Mouse (Mus musculus) lung, embryonic 14.5 days (tissue): Measurements from ENCODE around the gene Pgm2l1. TPM values are rescaled to one million over a fixed set of nuclear protein-coding genes. Genes with fewer than 3 reads are reported as not detected.

Experiments used
- ATAC-seq: fragments of 200-750 bp; cut with Nextera tagmentation; 2 replicates; pipeline ENCODE4 v1.8.0; 2017; ENCODE audit warnings: mild to moderate bottlenecking, moderate TSS enrichment, moderate library complexity; ENCODE audit not compliant: insufficient read depth
- DNase-seq: peaks from one replicate; pipeline ENCODE4 v3.0.0-alpha.2; 2015
- H3K27ac ChIP-seq: fragments of 300-500 bp; sonication (generic); 2 replicates; pipeline ENCODE4 v1.5.1; 2014; ENCODE audit warnings: low read depth, mild to moderate bottlenecking, moderate library complexity
- H3K27me3 ChIP-seq: fragments of 300-500 bp; sonication (generic); 2 replicates; pipeline ENCODE4 v1.6.1; 2014; ENCODE audit warnings: low read length, control low read depth; ENCODE audit not compliant: insufficient read depth
- H3K36me3 ChIP-seq: fragments of 300-500 bp; sonication (generic); 2 replicates; pipeline ENCODE4 v1.6.1; 2014; ENCODE audit warnings: control low read depth; ENCODE audit not compliant: insufficient read depth
- H3K4me1 ChIP-seq: fragments of 300-500 bp; sonication (generic); 2 replicates; pipeline ENCODE4 v1.6.1; 2014; ENCODE audit warnings: antibody characterized with exemption, control low read depth; ENCODE audit not compliant: insufficient read depth
- H3K4me2 ChIP-seq: fragments of 300-500 bp; sonication (generic); 2 replicates; pipeline ENCODE4 v1.6.1; 2014; ENCODE audit warnings: mild to moderate bottlenecking
- H3K4me3 ChIP-seq: fragments of 300-500 bp; sonication (generic); 2 replicates; pipeline ENCODE4 v1.5.1; 2014; ENCODE audit warnings: low read depth, low read length
- H3K9ac ChIP-seq: fragments of 300-500 bp; sonication (generic); 2 replicates; pipeline ENCODE4 v1.6.1; 2014
- H3K9me3 ChIP-seq: fragments of 300-500 bp; sonication (generic); 2 replicates; pipeline ENCODE4 v1.6.1; 2016; ENCODE audit warnings: low read depth, low read length, control low read depth
- CTCF ChIP-seq: IDR thresholded peaks from 2 replicates; pipeline ENCODE4 v1.5.1; 2016; ENCODE audit warnings: antibody characterized with exemption, low read depth
- WGBS: fragments of 180-500 bp; shearing (Covaris S2); extraction: QIAGEN DNeasy Blood & Tissue Kit; methylation state at CpG from one replicate; pipeline ENCODE4 v1.1.7; 2014; 5-methylcytosine and 5-hydroxymethylcytosine counted together
- polyA plus RNA-seq: library from polyadenylated mRNA; unstranded; fragments of >200 nt; fragmentation: Nextera tagmentation; extraction: Ambion mirVana; gene quantifications from 2 replicates; pipeline ENCODE4 v1.2.1, GENCODE M21; 2014

Pgm2l1 gene
- polyA plus RNA-seq, 1 experiment from 2014 or later, result 2.6 TPM

- H3K27ac ChIP-seq, result no peak overlapping the region
- no peak overlapping the region for H3K9ac ChIP-seq
- DNase-seq, result no peak
- H3K4me3 ChIP-seq, result no peak overlapping the region
- H3K36me3 ChIP-seq, result 0 out of 2 replicates have a peak, but pooled peaks cover 11% of the 10 kb centered on the region
- no peak for ATAC-seq
- 92% methylated on average over 5 of the region's 5 CpGs for WGBS
- H3K4me1 ChIP-seq, result no peaks in the 10 kb centered on the region
- no peaks in the 10 kb centered on the region for H3K27me3 ChIP-seq
- no peak for TF ChIP-seq CTCF
- no peaks in the 10 kb centered on the region for H3K9me3 ChIP-seq
- no peak overlapping the region for H3K4me2 ChIP-seq
Observed at GRCm38 (mm10) chr7:100317534-100317933, 90.3 kb downstream of the Pgm2l1 start.

DNA sequence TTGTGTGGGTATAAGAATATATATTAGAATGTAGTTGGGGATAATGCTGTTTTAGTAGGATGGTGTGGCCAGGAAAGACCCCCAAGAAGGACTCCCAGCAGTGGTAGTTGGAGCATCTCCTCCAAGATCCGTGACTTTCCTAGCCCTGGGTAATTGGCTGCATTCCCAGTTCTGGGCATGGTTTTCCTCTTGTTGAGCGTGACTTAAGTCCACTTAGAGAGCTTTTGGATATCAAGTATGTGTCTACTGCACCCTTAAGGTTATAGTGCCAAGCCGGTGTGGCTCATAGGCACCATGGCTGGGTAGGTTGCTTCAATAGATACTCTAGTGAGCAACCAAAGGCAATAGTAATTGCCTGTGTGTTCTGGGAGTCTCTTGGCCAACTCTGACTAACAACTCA lies 96.5 kb downstream of the Pgm2l1 start:
- no peaks in the 10 kb centered on the region for H3K4me1 ChIP-seq
- H3K4me2 ChIP-seq, result no peak overlapping the region
- DNase-seq (peak; percentile 31), ATAC-seq (no peak)
- no peak overlapping the region for H3K9ac ChIP-seq
- no peak overlapping the region for H3K27ac ChIP-seq
- no peak for TF ChIP-seq CTCF
- no peaks in the 10 kb centered on the region for H3K9me3 ChIP-seq
- H3K36me3 ChIP-seq, result peaks cover 23% of the 10 kb centered on the region
- no peaks in the 10 kb centered on the region for H3K27me3 ChIP-seq
- WGBS, result 51% methylated on average over 3 of the region's 3 CpGs
- H3K4me3 ChIP-seq, result no peak overlapping the region

- WGBS, result 69% methylated on average over 6 of the region's 6 CpGs
- no peak overlapping the region for H3K4me3 ChIP-seq
- H3K27ac ChIP-seq, result no peak overlapping the region
- no peak for ATAC-seq
- H3K4me1 ChIP-seq, result no peaks in the 10 kb centered on the region
- peaks cover 25% of the 10 kb centered on the region for H3K36me3 ChIP-seq
- no peak overlapping the region for H3K9ac ChIP-seq
- peak; percentile 71 for DNase-seq
- no peak overlapping the region for H3K4me2 ChIP-seq
- peak; percentile 84 for TF ChIP-seq CTCF
- no peaks in the 10 kb centered on the region for H3K27me3 ChIP-seq
- no peaks in the 10 kb centered on the region for H3K9me3 ChIP-seq
Observed at GRCm38 (mm10) chr7:100325482-100325881, 98.3 kb downstream of the Pgm2l1 start.

DNA sequence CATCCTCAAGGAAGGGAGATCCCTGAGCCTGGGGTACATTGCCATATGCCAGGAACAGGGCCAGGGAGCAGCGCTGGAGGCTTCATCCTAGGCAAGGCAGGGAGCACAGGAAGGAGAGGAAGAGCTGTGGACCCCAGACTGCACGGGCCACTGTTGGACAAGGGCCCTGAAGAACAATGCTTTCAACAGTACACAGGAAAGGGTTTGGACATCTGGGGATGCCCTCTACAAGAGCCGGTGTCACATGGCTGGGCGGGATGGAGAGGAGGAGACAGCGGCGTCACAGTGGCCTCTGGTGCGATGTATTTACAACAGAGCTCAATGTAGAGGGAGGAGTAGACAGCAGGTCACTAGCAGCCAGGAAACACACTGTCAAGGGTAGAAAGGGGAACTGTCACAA lies 100.3 kb downstream of the Pgm2l1 start:
- no peak for TF ChIP-seq CTCF
- H3K4me1 ChIP-seq, result no peaks in the 10 kb centered on the region
- DNase-seq (no peak), ATAC-seq (peak; percentile 31; the same call in 1 of the 2 replicates)
- no peak overlapping the region for H3K4me3 ChIP-seq
- no peak overlapping the region for H3K9ac ChIP-seq
- 83% methylated on average over 7 of the region's 7 CpGs for WGBS
- peaks cover 43% of the 10 kb centered on the region for H3K36me3 ChIP-seq
- H3K27me3 ChIP-seq, result no peaks in the 10 kb centered on the region
- no peaks in the 10 kb centered on the region for H3K9me3 ChIP-seq
- no peak overlapping the region for H3K27ac ChIP-seq
- H3K4me2 ChIP-seq, result no peak overlapping the region

Other genes starting within 250 kb of the Pgm2l1 start
- 7.8 and 8.1 TPM in 2 replicates for gene Rnf169, start 246.9 kb upstream of the Pgm2l1 start, polyA plus RNA-seq
- gene Chrdl2, start 221.2 kb upstream of the Pgm2l1 start, polyA plus RNA-seq, result 0.12 TPM in 1 of 2 replicates, not detected in the other
- gene Pold3, start 105.8 kb upstream of the Pgm2l1 start, polyA plus RNA-seq, result 70.8 and 71.9 TPM in 2 replicates
- 22.9 and 27.3 TPM in 2 replicates for gene Lipt2, start 68.1 kb upstream of the Pgm2l1 start, polyA plus RNA-seq
- 1.8 and 2.2 TPM in 2 replicates for gene Kcne3, start 50.9 kb upstream of the Pgm2l1 start, polyA plus RNA-seq
- 21.2 and 22.0 TPM in 2 replicates for gene P4ha3, start 58.1 kb downstream of the Pgm2l1 start, polyA plus RNA-seq
- 29.6 and 31.9 TPM in 2 replicates for gene C2cd3, start 144.8 kb downstream of the Pgm2l1 start, polyA plus RNA-seq
- gene Ppme1, start 144.9 kb downstream of the Pgm2l1 start, polyA plus RNA-seq, result 60.3 and 68.3 TPM in 2 replicates
- not detected in 2 replicates for gene Ucp3, start 245.6 kb downstream of the Pgm2l1 start, polyA plus RNA-seq